Mouse (Mus musculus) lung, adult 18-20 months (tissue): Measurements from ENCODE around the gene Pex1.
A peak's percentile ranks its signal among the peaks of the same experiment; 100 is the strongest.
"Not testable (repeated sequence)": the region's sequence is repeated elsewhere in the genome, so short reads cannot be mapped to it uniquely, and the experiment has no call there.

ENCODE experiments used
- DNase-seq, 2 experiments: peaks; one replicate each; pipeline ENCODE4 v3.0.0; 2022; ENCODE audit warnings: mixed read lengths in 2 of 2

The Pex1 gene

GRCm38 (mm10) chr5:3595693-3596398 lies at the start of gene Pex1:
Gene Pex1, plus strand, starts transcription at chr5:3596066.
- DNase-seq = peak; percentile 96 to 97

- no peak for DNase-seq
Observed at GRCm38 (mm10) chr5:3546226-3546625, 49.6 kb upstream of the Pex1 start.

- no peak for DNase-seq
Observed at GRCm38 (mm10) chr5:3551481-3551880, 44.4 kb upstream of the Pex1 start.

GRCm38 (mm10) chr5:3554198-3554597 lies 41.7 kb upstream of the Pex1 start:
- DNase-seq = peak in 1 of 2 experiments; percentile 2

- no peak for DNase-seq
Observed at GRCm38 (mm10) chr5:3571266-3571665, 24.6 kb upstream of the Pex1 start, which contains the start of gene 1700109H08Rik. Gene 1700109H08Rik, plus strand, starts transcription at chr5:3571566.

GRCm38 (mm10) chr5:3574825-3575224 lies 21.0 kb upstream of the Pex1 start:
- no peak for DNase-seq

- no peak for DNase-seq
Observed at GRCm38 (mm10) chr5:3577939-3578338, 17.9 kb upstream of the Pex1 start.

- DNase-seq = no peak
Observed at GRCm38 (mm10) chr5:3579066-3579465, 16.8 kb upstream of the Pex1 start.

- peak; percentile 80 to 85 for DNase-seq
Observed at GRCm38 (mm10) chr5:3596399-3596766, 517 bp downstream of the Pex1 start, which contains the start of gene Rbm48. Gene Rbm48, minus strand, starts transcription at chr5:3596585.

GRCm38 (mm10) chr5:3597171-3597570 lies 1.3 kb downstream of the Pex1 start:
- DNase-seq = no peak

- no peak for DNase-seq
Observed at GRCm38 (mm10) chr5:3598766-3599165, 2.9 kb downstream of the Pex1 start.

GRCm38 (mm10) chr5:3600298-3600697 lies 4.4 kb downstream of the Pex1 start:
- no peak for DNase-seq

- DNase-seq = no peak
Observed at GRCm38 (mm10) chr5:3600790-3601189, 4.9 kb downstream of the Pex1 start.

GRCm38 (mm10) chr5:3607114-3607513 lies 11.2 kb downstream of the Pex1 start:
- DNase-seq = no peak

GRCm38 (mm10) chr5:3609241-3609640 lies 13.4 kb downstream of the Pex1 start:
- DNase-seq = no peak

- not testable (repeated sequence) for DNase-seq
Observed at GRCm38 (mm10) chr5:3611835-3612234, 16.0 kb downstream of the Pex1 start.

GRCm38 (mm10) chr5:3620486-3620885 lies 24.6 kb downstream of the Pex1 start:
- DNase-seq = no peak

- no peak for DNase-seq
Observed at GRCm38 (mm10) chr5:3630055-3630454, 34.2 kb downstream of the Pex1 start.

- DNase-seq = no peak
Observed at GRCm38 (mm10) chr5:3631512-3632271, 35.8 kb downstream of the Pex1 start.

GRCm38 (mm10) chr5:3632285-3632684 lies 36.4 kb downstream of the Pex1 start:
- DNase-seq = no peak

- DNase-seq = no peak
Observed at GRCm38 (mm10) chr5:3633315-3633714, 37.4 kb downstream of the Pex1 start.

GRCm38 (mm10) chr5:3633951-3634350 lies 38.1 kb downstream of the Pex1 start:
- DNase-seq = no peak

GRCm38 (mm10) chr5:3635286-3635685 lies 39.4 kb downstream of the Pex1 start:
- DNase-seq = no peak

GRCm38 (mm10) chr5:3644621-3645020 lies 48.8 kb downstream of the Pex1 start:
- no peak for DNase-seq
